Mouse (Mus musculus) cerebellum, postnatal 36 days (tissue): ENCODE measurements around the gene Mrps18a.

Experiments
- DNase-seq, 2 experiments: peaks; one replicate each; pipeline ENCODE4 v3.0.0; 2021 to 2022; ENCODE audit warnings: mixed read lengths in 2 of 2

Mrps18a gene

GRCm38 (mm10) chr17:46152847-46153782 lies 42.3 kb downstream of the Mrps18a start, which contains the start of gene Mad2l1bp:
TSS of gene Mad2l1bp (minus strand) at chr17:46153553.
- peak; percentile 84 for DNase-seq

GRCm38 (mm10) chr17:46154336-46154735 lies 43.5 kb downstream of the Mrps18a start:
- no peak for DNase-seq

- no peak for DNase-seq
These were observed 45.9 kb downstream of the Mrps18a start for GRCm38 (mm10) chr17:46156680-46157079.

GRCm38 (mm10) chr17:46157131-46157530 lies 46.3 kb downstream of the Mrps18a start:
- no peak for DNase-seq

- no peak for DNase-seq
These were observed 48.5 kb downstream of the Mrps18a start for GRCm38 (mm10) chr17:46159236-46159635.

GRCm38 (mm10) chr17:46160090-46160662 lies 49.4 kb downstream of the Mrps18a start:
- DNase-seq, result peak; percentile 79 to 80

GRCm38 (mm10) chr17:46160686-46161085 lies 49.9 kb downstream of the Mrps18a start, which contains the start of gene Gtpbp2:
TSS of gene Gtpbp2 (plus strand) at chr17:46161032.
- DNase-seq, result peak; percentile 94 to 96

GRCm38 (mm10) chr17:46161179-46161578 lies 50.4 kb downstream of the Mrps18a start:
- no peak for DNase-seq

GRCm38 (mm10) chr17:46161710-46162109 lies 50.9 kb downstream of the Mrps18a start:
- DNase-seq, result no peak

- DNase-seq, result no peak
These were observed 51.8 kb downstream of the Mrps18a start for GRCm38 (mm10) chr17:46162551-46162950.

GRCm38 (mm10) chr17:46162951-46163421 lies 52.2 kb downstream of the Mrps18a start:
- DNase-seq, result no peak

- DNase-seq, result no peak
These were observed 53.5 kb downstream of the Mrps18a start for GRCm38 (mm10) chr17:46164301-46164700.

- DNase-seq, result no peak
These were observed 54.0 kb downstream of the Mrps18a start for GRCm38 (mm10) chr17:46164791-46165190.

GRCm38 (mm10) chr17:46165460-46165859 lies 54.7 kb downstream of the Mrps18a start:
- DNase-seq, result no peak

- DNase-seq, result no peak
These were observed 55.5 kb downstream of the Mrps18a start for GRCm38 (mm10) chr17:46166270-46166669.

GRCm38 (mm10) chr17:46167014-46167413 lies 56.2 kb downstream of the Mrps18a start:
- peak in 1 of 2 experiments; percentile 23 for DNase-seq

- no peak for DNase-seq
These were observed 57.5 kb downstream of the Mrps18a start for GRCm38 (mm10) chr17:46168318-46168717.

- DNase-seq, result no peak
These were observed 58.0 kb downstream of the Mrps18a start for GRCm38 (mm10) chr17:46168768-46169167.

GRCm38 (mm10) chr17:46170538-46170937 lies 59.8 kb downstream of the Mrps18a start:
- DNase-seq, result no peak
